Mouse (Mus musculus) neural tube, embryonic 14.5 days (tissue): ENCODE measurements at regions not wholly inside any gene's neighbourhood (a gene's known extent, or its start where the extent isn't known, plus 50 kb on each side); places are given as distances from the start of the nearest gene placed in this dataset.

Source experiments
- ATAC-seq: fragments of 200-750 bp; cut with Nextera tagmentation; 2 replicates; pipeline ENCODE4 v1.8.0; 2017; ENCODE audit warnings: low read depth, mild to moderate bottlenecking, moderate TSS enrichment, moderate library complexity
- H3K27ac ChIP-seq: fragments of 300-500 bp; sonication (generic); 2 replicates; pipeline ENCODE4 v1.5.1; 2014; ENCODE audit warnings: low read depth, mild to moderate bottlenecking, control low read depth, low read length, moderate library complexity, mixed read lengths
- H3K27me3 ChIP-seq: fragments of 300-500 bp; sonication (generic); 2 replicates; pipeline ENCODE4 v1.6.1; 2014; ENCODE audit warnings: low read length; ENCODE audit not compliant: control insufficient read depth, insufficient read depth
- H3K36me3 ChIP-seq: fragments of 300-500 bp; sonication (generic); 2 replicates; pipeline ENCODE4 v1.6.1; 2014; ENCODE audit warnings: low read length, mixed read lengths; ENCODE audit not compliant: control insufficient read depth, insufficient read depth
- H3K4me1 ChIP-seq: fragments of 300-500 bp; sonication (generic); 2 replicates; pipeline ENCODE4 v1.6.1; 2014; ENCODE audit warnings: low read length; ENCODE audit not compliant: control insufficient read depth, insufficient read depth
- H3K4me2 ChIP-seq: fragments of 300-500 bp; sonication (generic); 2 replicates; pipeline ENCODE4 v1.6.1; 2014; ENCODE audit warnings: mild to moderate bottlenecking, low read depth, low read length, control low read depth
- H3K4me3 ChIP-seq: fragments of 300-500 bp; sonication (generic); 2 replicates; pipeline ENCODE4 v1.5.1; 2014; ENCODE audit warnings: low read depth, low read length, control low read depth, mixed read lengths
- H3K9ac ChIP-seq: fragments of 300-500 bp; sonication (generic); replicated peaks from 2 replicates; pipeline ENCODE4 v1.6.1; 2014; ENCODE audit warnings: low read depth, mild to moderate bottlenecking, control low read depth, low read length, mixed read lengths
- H3K9me3 ChIP-seq: fragments of 300-500 bp; sonication (generic); 2 replicates; pipeline ENCODE4 v1.6.1; 2016; ENCODE audit warnings: low read length; ENCODE audit not compliant: control insufficient read depth
- WGBS: fragments of 180-500 bp; shearing (Covaris S2); extraction: QIAGEN DNeasy Blood & Tissue Kit; methylation state at CpG from one replicate; pipeline ENCODE4 v1.1.7; 2014; 5-methylcytosine and 5-hydroxymethylcytosine counted together

- no peaks in the 10 kb centered on the region for H3K27me3 ChIP-seq
- no peak overlapping the region for H3K4me3 ChIP-seq
- WGBS, result 29% methylated on average over 4 of the region's 4 CpGs
- H3K9ac ChIP-seq, result no peak overlapping the region
- H3K36me3 ChIP-seq, result no peaks in the 10 kb centered on the region
- H3K4me1 ChIP-seq, result no peaks in the 10 kb centered on the region
- no peak for ATAC-seq
- H3K4me2 ChIP-seq, result no peak overlapping the region
- H3K27ac ChIP-seq, result no peak overlapping the region
- H3K9me3 ChIP-seq, result no peaks in the 10 kb centered on the region
These were observed 115.6 kb downstream of the 9530068E07Rik start for GRCm38 (mm10) chr11:52511831-52512297.

- ATAC-seq, result no peak
- no peak overlapping the region for H3K4me2 ChIP-seq
- H3K4me1 ChIP-seq, result 0 out of 2 replicates have a peak, but pooled peaks cover 4% of the 10 kb centered on the region
- H3K9ac ChIP-seq, result no peak overlapping the region
- no peaks in the 10 kb centered on the region for H3K9me3 ChIP-seq
- 78% methylated on average over 5 of the region's 5 CpGs for WGBS
- H3K4me3 ChIP-seq, result no peak overlapping the region
- no peak overlapping the region for H3K27ac ChIP-seq
- H3K27me3 ChIP-seq, result no peaks in the 10 kb centered on the region
- no peaks in the 10 kb centered on the region for H3K36me3 ChIP-seq
These were observed 121.1 kb downstream of the 9530068E07Rik start for GRCm38 (mm10) chr11:52517330-52517729.

DNA sequence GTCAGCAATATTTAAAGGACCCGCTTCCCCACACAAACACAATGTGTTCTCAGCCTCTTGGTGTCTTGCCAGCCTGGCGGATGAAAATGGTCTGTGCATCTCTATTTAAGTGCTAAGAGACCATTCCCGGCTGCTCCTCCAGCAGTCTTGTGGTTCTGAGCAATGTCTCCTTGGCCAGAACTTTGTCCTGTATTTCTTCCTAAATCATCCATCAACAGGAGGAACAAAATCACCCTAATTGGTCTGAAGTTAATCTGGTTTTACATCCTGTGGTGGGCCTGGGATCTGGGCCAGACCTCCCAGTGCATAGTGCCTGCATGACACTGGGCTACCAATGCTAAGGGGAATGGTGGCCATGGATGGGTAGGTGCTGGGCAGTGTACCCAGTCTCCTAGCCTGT lies 123.6 kb downstream of the 9530068E07Rik start:
- Histone ChIP-seq H3K9me3 (no peaks in the 10 kb centered on the region), H3K4me2 (no peak overlapping the region), H3K36me3 (no peaks in the 10 kb centered on the region), H3K4me3 (no peak overlapping the region), H3K27me3 (no peaks in the 10 kb centered on the region), H3K27ac (no peak overlapping the region), H3K9ac (no peak overlapping the region), H3K4me1 (0 out of 2 replicates have a peak, but pooled peaks cover 4% of the 10 kb centered on the region)
- 50% methylated on average over 3 of the region's 3 CpGs for WGBS
- no peak; the same call in 1 of the 2 replicates for ATAC-seq

GRCm38 (mm10) chr11:52521879-52522278 lies 125.7 kb downstream of the 9530068E07Rik start:
- Histone ChIP-seq H3K4me2 (no peak overlapping the region), H3K27me3 (no peaks in the 10 kb centered on the region), H3K9ac (no peak overlapping the region), H3K9me3 (no peaks in the 10 kb centered on the region), H3K4me3 (no peak overlapping the region), H3K27ac (no peak overlapping the region), H3K4me1 (0 out of 2 replicates have a peak, but pooled peaks cover 4% of the 10 kb centered on the region), H3K36me3 (no peaks in the 10 kb centered on the region)
- 45% methylated on average over 4 of the region's 4 CpGs for WGBS
- ATAC-seq, result no peak

GRCm38 (mm10) chr11:52522384-52522783 lies 126.2 kb downstream of the 9530068E07Rik start:
- Histone ChIP-seq H3K9me3 (no peaks in the 10 kb centered on the region), H3K9ac (no peak overlapping the region), H3K4me3 (no peak overlapping the region), H3K27me3 (no peaks in the 10 kb centered on the region), H3K4me1 (0 out of 2 replicates have a peak, but pooled peaks cover 4% of the 10 kb centered on the region), H3K27ac (no peak overlapping the region), H3K36me3 (no peaks in the 10 kb centered on the region), H3K4me2 (no peak overlapping the region)
- no peak for ATAC-seq
- WGBS, result 59% methylated on average over 3 of the region's 3 CpGs

GRCm38 (mm10) chr11:52523191-52523590 lies 127.0 kb downstream of the 9530068E07Rik start:
- Histone ChIP-seq H3K4me3 (no peak overlapping the region), H3K4me2 (no peak overlapping the region), H3K9me3 (no peaks in the 10 kb centered on the region), H3K36me3 (no peaks in the 10 kb centered on the region), H3K27me3 (no peaks in the 10 kb centered on the region), H3K9ac (no peak overlapping the region), H3K4me1 (0 out of 2 replicates have a peak, but pooled peaks cover 4% of the 10 kb centered on the region), H3K27ac (no peak overlapping the region)
- no peak for ATAC-seq
- 86% methylated on average over 4 of the region's 4 CpGs for WGBS

- Histone ChIP-seq H3K27ac (no peak overlapping the region), H3K9me3 (no peaks in the 10 kb centered on the region)
- 50% methylated on average over 2 of the region's 2 CpGs for WGBS
These were observed 127.4 kb downstream of the 9530068E07Rik start for GRCm38 (mm10) chr11:52523671-52524070.

GRCm38 (mm10) chr11:52525446-52525845 lies 129.2 kb downstream of the 9530068E07Rik start:
- Histone ChIP-seq H3K27me3 (no peaks in the 10 kb centered on the region), H3K9me3 (no peaks in the 10 kb centered on the region), H3K4me1 (no peaks in the 10 kb centered on the region), H3K4me2 (no peak overlapping the region), H3K36me3 (no peaks in the 10 kb centered on the region), H3K4me3 (no peak overlapping the region), H3K9ac (no peak overlapping the region), H3K27ac (no peak overlapping the region)
- 66% methylated on average over 6 of the region's 6 CpGs for WGBS
- no peak for ATAC-seq

More at GRCm38 (mm10) chr11:52523671-52524070, 127.4 kb downstream of the 9530068E07Rik start:
- Histone ChIP-seq H3K9ac (no peak overlapping the region), H3K27me3 (no peaks in the 10 kb centered on the region), H3K36me3 (no peaks in the 10 kb centered on the region), H3K4me1 (0 out of 2 replicates have a peak, but pooled peaks cover 4% of the 10 kb centered on the region), H3K4me2 (no peak overlapping the region), H3K4me3 (no peak overlapping the region)
- no peak for ATAC-seq

DNA sequence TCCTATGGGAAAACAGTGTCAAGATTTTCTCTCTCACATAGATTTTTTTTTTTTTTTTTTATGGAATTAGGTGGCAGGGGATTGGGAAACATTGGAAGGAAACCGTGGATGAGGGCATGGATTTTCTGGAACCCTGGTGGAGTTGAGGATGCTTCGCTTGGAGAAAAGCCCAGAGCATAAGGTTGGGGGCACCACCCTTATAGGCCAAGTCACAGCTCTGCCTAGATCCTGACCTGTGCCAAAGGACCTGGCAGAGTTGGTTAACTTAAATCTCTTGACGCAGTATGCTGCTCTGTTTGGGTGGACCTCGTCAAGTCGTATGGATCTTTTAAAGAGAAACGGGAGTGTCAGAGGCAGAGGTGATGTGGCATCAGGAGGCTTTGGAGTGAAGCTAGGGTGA lies 130.1 kb downstream of the 9530068E07Rik start:
- no peak overlapping the region for H3K9ac ChIP-seq
- WGBS, result 86% methylated on average over 6 of the region's 6 CpGs
- no peaks in the 10 kb centered on the region for H3K9me3 ChIP-seq
- ATAC-seq, result no peak
- H3K27ac ChIP-seq, result no peak overlapping the region
- H3K4me1 ChIP-seq, result no peaks in the 10 kb centered on the region
- no peaks in the 10 kb centered on the region for H3K27me3 ChIP-seq
- H3K4me2 ChIP-seq, result no peak overlapping the region
- no peak overlapping the region for H3K4me3 ChIP-seq
- no peaks in the 10 kb centered on the region for H3K36me3 ChIP-seq
